Mouse (Mus musculus) ZHBTc4 (cell line): ENCODE results near the gene Gtpbp8.

Experiments used
- DNase-seq: peaks from one replicate; pipeline ENCODE4 v3.0.0-alpha.2; 2011; ENCODE audit warnings: low read depth, low spot score

Gene Gtpbp8

GRCm38 (mm10) chr16:44690501-44690900 lies 55.7 kb downstream of the Gtpbp8 start:
- DNase-seq: no peak

- DNase-seq: no peak
Observed at GRCm38 (mm10) chr16:44688507-44688906, 57.7 kb downstream of the Gtpbp8 start.

- no peak for DNase-seq
Observed at GRCm38 (mm10) chr16:44687719-44688420, 58.3 kb downstream of the Gtpbp8 start.

- DNase-seq: no peak
Observed at GRCm38 (mm10) chr16:44686991-44687718, 59.0 kb downstream of the Gtpbp8 start.
